Mouse (Mus musculus): ENCODE results near the gene Cwf19l1. TPM values are rescaled to one million over a fixed set of nuclear protein-coding genes. Genes with fewer than 3 reads are reported as not detected.
"Not testable (repeated sequence)": the region's sequence is repeated elsewhere in the genome, so short reads cannot be mapped to it uniquely, and the experiment has no call there.

Cwf19l1 gene
- total and polyA plus RNA-seq, 2 experiments from 2014 or later: 9.8 to 16.0 TPM

GRCm38 (mm10) chr19:44132917-44133316, 2.8 kb downstream of the Cwf19l1 start:
- no peak for ATAC-seq (ENCODE audit: insufficient read depth, low read depth)
- peaks cover 41% of the 10 kb centered on the region for H3K36me3 ChIP-seq (replicated peaks; ENCODE audit: control insufficient read depth, insufficient read depth, low read length)
- WGBS: 85% methylated on average over 5 of the region's 5 CpGs
- no peaks in the 10 kb centered on the region for H3K9me3 ChIP-seq (replicated peaks; ENCODE audit: control insufficient read depth, low read length)
- no peak for TF ChIP-seq EP300 (IDR thresholded peaks at IDR 0.05; ENCODE audit: low read depth)
- no peak for TF ChIP-seq CTCF (IDR thresholded peaks at IDR 0.05; ENCODE audit: low read depth)
- H3K27me3 ChIP-seq (ENCODE audit: control insufficient read depth, insufficient read depth, low read length): no peaks in the 10 kb centered on the region
- H3K4me2 ChIP-seq (ENCODE audit: low read depth, low read length): no peak overlapping the region
- DNase-seq (ENCODE audit: low spot score): no peak
- H3K27ac ChIP-seq (ENCODE audit: low read depth): no peak overlapping the region
- H3K4me3 ChIP-seq (ENCODE audit: low read depth, low read length): no peak overlapping the region
- H3K9ac ChIP-seq (replicated peaks; ENCODE audit: low read depth, low read length): no peak overlapping the region
- no peaks in the 10 kb centered on the region for H3K4me1 ChIP-seq (ENCODE audit: control insufficient read depth, insufficient read depth)

GRCm38 (mm10) chr19:44128560-44128959, 7.1 kb downstream of the Cwf19l1 start:
- DNase-seq (ENCODE audit: low spot score): no peak
- 90% methylated on average over 2 of the region's 2 CpGs for WGBS
- H3K27ac ChIP-seq (ENCODE audit: low read depth): no peak overlapping the region
- H3K36me3 ChIP-seq (replicated peaks; ENCODE audit: control insufficient read depth, insufficient read depth, low read length): peaks cover 84% of the 10 kb centered on the region
- ATAC-seq (ENCODE audit: insufficient read depth, low read depth): no peak
- no peaks in the 10 kb centered on the region for H3K27me3 ChIP-seq (ENCODE audit: control insufficient read depth, insufficient read depth, low read length)
- no peak overlapping the region for H3K9ac ChIP-seq (replicated peaks; ENCODE audit: low read depth, low read length)
- H3K4me2 ChIP-seq (ENCODE audit: low read depth, low read length): no peak overlapping the region
- TF ChIP-seq CTCF (IDR thresholded peaks at IDR 0.05; ENCODE audit: low read depth): no peak
- no peak for TF ChIP-seq EP300 (IDR thresholded peaks at IDR 0.05; ENCODE audit: low read depth)
- no peaks in the 10 kb centered on the region for H3K9me3 ChIP-seq (replicated peaks; ENCODE audit: control insufficient read depth, low read length)
- H3K4me3 ChIP-seq (ENCODE audit: low read depth, low read length): no peak overlapping the region
- H3K4me1 ChIP-seq (ENCODE audit: control insufficient read depth, insufficient read depth): no peaks in the 10 kb centered on the region

DNA sequence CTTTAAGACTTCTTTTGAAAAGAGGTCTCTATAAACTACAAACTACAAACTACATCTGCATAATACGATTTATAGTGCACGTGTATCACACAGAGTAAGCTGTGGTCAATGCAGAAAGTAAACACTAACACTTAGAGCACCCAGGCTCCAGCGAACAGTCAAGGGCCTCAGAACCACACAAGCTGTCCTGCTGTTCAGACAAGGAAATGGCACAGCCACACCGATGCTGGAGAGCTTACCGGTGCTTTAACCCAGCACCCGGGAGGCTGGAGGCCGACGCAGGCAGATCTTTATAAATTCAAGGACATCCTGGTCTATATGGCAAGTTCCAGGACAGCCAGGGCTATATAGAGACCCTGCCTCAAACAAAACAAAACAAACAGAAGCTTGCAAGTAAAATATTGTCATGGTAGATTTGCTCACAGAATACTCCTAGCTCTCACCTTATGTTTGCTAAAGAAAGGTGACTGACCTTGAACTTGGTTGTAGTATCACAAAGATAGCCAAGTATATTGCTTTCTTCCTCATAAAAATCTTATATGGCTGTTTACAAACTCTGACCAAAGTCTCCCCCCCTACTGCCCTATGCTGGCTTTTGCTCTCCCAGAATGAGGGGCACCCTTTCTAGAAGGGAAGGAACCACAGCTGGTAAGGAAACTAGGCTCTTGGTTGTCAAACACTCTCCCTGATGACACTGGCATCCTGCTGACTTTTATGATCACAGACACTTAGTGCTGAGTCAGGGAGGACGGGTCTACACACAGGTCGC, 7.8 kb downstream of the Cwf19l1 start:
- Histone ChIP-seq H3K4me2 (ENCODE audit: low read depth, low read length) (no peak overlapping the region), H3K9me3 (replicated peaks; ENCODE audit: control insufficient read depth, low read length) (no peaks in the 10 kb centered on the region), H3K9ac (replicated peaks; ENCODE audit: low read depth, low read length) (no peak overlapping the region), H3K4me1 (ENCODE audit: control insufficient read depth, insufficient read depth) (no peaks in the 10 kb centered on the region), H3K36me3 (replicated peaks; ENCODE audit: control insufficient read depth, insufficient read depth, low read length) (peaks cover 90% of the 10 kb centered on the region), H3K27ac (ENCODE audit: low read depth) (no peak overlapping the region), H3K27me3 (ENCODE audit: control insufficient read depth, insufficient read depth, low read length) (no peaks in the 10 kb centered on the region), H3K4me3 (ENCODE audit: low read depth, low read length) (no peak overlapping the region)
- DNase-seq (ENCODE audit: low spot score): no peak
- TF ChIP-seq CTCF (IDR thresholded peaks at IDR 0.05; ENCODE audit: low read depth) (no peak), EP300 (IDR thresholded peaks at IDR 0.05; ENCODE audit: low read depth) (no peak)
- 91% methylated on average over 10 of the region's 10 CpGs for WGBS
- no peak for ATAC-seq (ENCODE audit: insufficient read depth, low read depth)

- Histone ChIP-seq H3K27me3 (ENCODE audit: control insufficient read depth, insufficient read depth, low read length) (no peaks in the 10 kb centered on the region), H3K4me1 (ENCODE audit: control insufficient read depth, insufficient read depth) (no peaks in the 10 kb centered on the region), H3K4me3 (ENCODE audit: low read depth, low read length) (no peak overlapping the region), H3K27ac (ENCODE audit: low read depth) (no peak overlapping the region), H3K9me3 (replicated peaks; ENCODE audit: control insufficient read depth, low read length) (no peaks in the 10 kb centered on the region), H3K4me2 (ENCODE audit: low read depth, low read length) (no peak overlapping the region), H3K9ac (replicated peaks; ENCODE audit: low read depth, low read length) (no peak overlapping the region), H3K36me3 (replicated peaks; ENCODE audit: control insufficient read depth, insufficient read depth, low read length) (peaks cover 91% of the 10 kb centered on the region)
- no peak for DNase-seq (ENCODE audit: low spot score)
- ATAC-seq (ENCODE audit: insufficient read depth, low read depth): no peak
- 94% methylated on average over 7 of the region's 7 CpGs for WGBS
- TF ChIP-seq CTCF (IDR thresholded peaks at IDR 0.05; ENCODE audit: low read depth) (no peak), EP300 (IDR thresholded peaks at IDR 0.05; ENCODE audit: low read depth) (no peak)
Measured at GRCm38 (mm10) chr19:44121137-44121536, 14.5 kb downstream of the Cwf19l1 start.

DNA sequence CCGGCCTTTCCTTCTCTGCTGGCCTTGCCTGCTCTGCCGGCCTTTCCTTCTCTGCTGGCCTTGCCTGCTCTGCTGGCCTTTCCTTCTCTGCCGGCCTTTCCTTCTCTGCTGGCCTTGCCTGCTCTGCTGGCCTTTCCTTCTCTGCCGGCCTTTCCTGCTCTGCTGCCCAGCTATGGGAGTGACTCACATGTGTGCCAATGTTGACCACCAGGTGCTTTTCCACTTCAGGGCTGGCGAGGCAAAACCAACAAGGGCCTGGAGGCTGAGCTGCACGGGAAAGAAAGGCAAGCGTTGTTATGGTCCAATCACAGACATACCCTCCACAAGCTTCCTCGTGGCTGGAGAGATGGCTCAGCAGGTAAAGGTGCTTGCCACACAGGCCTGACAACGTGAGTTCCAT, 15.0 kb downstream of the Cwf19l1 start:
- ATAC-seq (ENCODE audit: insufficient read depth, low read depth); H3K27me3 ChIP-seq (ENCODE audit: control insufficient read depth, insufficient read depth, low read length); H3K4me1 ChIP-seq (ENCODE audit: control insufficient read depth, insufficient read depth); H3K4me3 ChIP-seq (ENCODE audit: low read depth, low read length); H3K9ac ChIP-seq (replicated peaks; ENCODE audit: low read depth, low read length); H3K4me2 ChIP-seq (ENCODE audit: low read depth, low read length); H3K9me3 ChIP-seq (replicated peaks; ENCODE audit: control insufficient read depth, low read length); DNase-seq (ENCODE audit: low spot score); H3K27ac ChIP-seq (ENCODE audit: low read depth): not testable (repeated sequence)
- 96% methylated on average over 7 of the region's 9 CpGs for WGBS
- peaks cover 87% of the 10 kb centered on the region for H3K36me3 ChIP-seq (replicated peaks; ENCODE audit: control insufficient read depth, insufficient read depth, low read length)

- H3K4me2 ChIP-seq (ENCODE audit: low read depth, low read length): no peak overlapping the region
- no peak for TF ChIP-seq CTCF (IDR thresholded peaks at IDR 0.05; ENCODE audit: low read depth)
- no peak for TF ChIP-seq EP300 (IDR thresholded peaks at IDR 0.05; ENCODE audit: low read depth)
- H3K4me3 ChIP-seq (ENCODE audit: low read depth, low read length): no peak overlapping the region
- no peak for ATAC-seq (ENCODE audit: insufficient read depth, low read depth)
- no peak overlapping the region for H3K27ac ChIP-seq (ENCODE audit: low read depth)
- H3K9ac ChIP-seq (replicated peaks; ENCODE audit: low read depth, low read length): no peak overlapping the region
- H3K9me3 ChIP-seq (replicated peaks; ENCODE audit: control insufficient read depth, low read length): no peaks in the 10 kb centered on the region
- no peaks in the 10 kb centered on the region for H3K4me1 ChIP-seq (ENCODE audit: control insufficient read depth, insufficient read depth)
- peaks cover 80% of the 10 kb centered on the region for H3K36me3 ChIP-seq (replicated peaks; ENCODE audit: control insufficient read depth, insufficient read depth, low read length)
- no peak for DNase-seq (ENCODE audit: low spot score)
- no peaks in the 10 kb centered on the region for H3K27me3 ChIP-seq (ENCODE audit: control insufficient read depth, insufficient read depth, low read length)
Measured at GRCm38 (mm10) chr19:44117793-44118192, 17.9 kb downstream of the Cwf19l1 start.

Measured in heart, postnatal 0 days (tissue).